Comparison of ENCODE assay signal across 20 mouse cellular contexts in genomic region chr6:143198421-143198820, GRCm38 (mm10).
"Had no signal": no experiment of that assay in that cellular context is flagged by ENCODE, and none has a peak within 500 bp of the region (broad histone marks: within the 10 kb centered on the region; RNA-seq: fewer than 3 reads in every experiment).

No protein-coding gene starts in this region.

- H3K4me1 ChIP-seq: midbrain, embryonic 15.5 days; neural tube, embryonic 13.5 days; stomach, embryonic 15.5 days had no signal

- DNase-seq: kidney, adult 2 months; kidney, postnatal 36 days; layer of hippocampus, adult 9-11 months; layer of hippocampus, postnatal 36 days; liver; lung, adult 2 months; lung, postnatal 10 days; right cerebral cortex, postnatal 14 days; thymus, adult 18-20 months; thymus, postnatal 14 days had no signal

- ATAC-seq: intestine, embryonic 16.5 days; midbrain, embryonic 15.5 days had no signal

- H3K27ac ChIP-seq: kidney, postnatal 0 days; limb, embryonic 12.5 days; liver, embryonic 14.5 days; macrophage; midbrain, embryonic 15.5 days; neural tube, embryonic 13.5 days; stomach, embryonic 15.5 days had no signal

- H3K9me3 ChIP-seq: limb, embryonic 12.5 days; megakaryocyte, embryonic 14.5 days; midbrain, embryonic 15.5 days; neural tube, embryonic 13.5 days; stomach, embryonic 15.5 days had no signal

- H3K27me3 ChIP-seq: limb, embryonic 12.5 days; megakaryocyte, embryonic 14.5 days; midbrain, embryonic 15.5 days; neural tube, embryonic 13.5 days; stomach, embryonic 15.5 days had no signal

- H3K9ac ChIP-seq: limb, embryonic 12.5 days; liver, embryonic 14.5 days; midbrain, embryonic 15.5 days; neural tube, embryonic 13.5 days; stomach, embryonic 15.5 days had no signal

- H3K4me2 ChIP-seq: limb, embryonic 12.5 days; midbrain, embryonic 11.5 days; midbrain, embryonic 15.5 days; neural tube, embryonic 13.5 days; stomach, embryonic 15.5 days had no signal

- H3K4me3 ChIP-seq: limb, embryonic 12.5 days; midbrain, embryonic 15.5 days; neural tube, embryonic 13.5 days; stomach, embryonic 15.5 days had no signal
